Mouse (Mus musculus) right cerebral cortex, postnatal 36 days (tissue): ENCODE measurements around the gene Tmem38a.
A peak's percentile ranks its signal among the peaks of the same experiment; 100 is the strongest.

ENCODE experiments used
- DNase-seq, 2 experiments: peaks; one replicate each; pipeline ENCODE4 v3.0.0; 2022; ENCODE audit warnings: low spot score in 2 of 2, mixed read lengths in 1 of 2

Gene Tmem38a

DNA sequence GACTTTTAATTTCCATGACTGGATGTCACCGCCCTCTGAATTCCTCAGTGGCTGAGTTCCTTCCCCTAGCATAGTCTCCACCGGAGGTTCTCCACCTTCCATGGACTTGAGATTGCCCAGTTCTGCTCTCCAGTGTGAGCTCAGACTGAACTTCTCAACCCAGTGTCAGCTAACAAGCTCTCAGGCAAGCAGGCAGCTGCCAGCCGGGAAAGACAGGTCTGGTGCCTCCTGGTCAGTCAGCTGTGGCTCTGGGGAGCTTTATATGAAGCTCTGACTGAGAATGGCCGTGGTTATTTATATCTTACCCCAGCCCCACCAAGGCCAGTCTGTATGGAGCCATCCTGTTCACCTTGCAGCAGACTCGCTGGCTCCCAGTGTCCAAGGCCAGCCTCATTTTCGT, 12.5 kb downstream of the Tmem38a start:
- no peak for DNase-seq

DNA sequence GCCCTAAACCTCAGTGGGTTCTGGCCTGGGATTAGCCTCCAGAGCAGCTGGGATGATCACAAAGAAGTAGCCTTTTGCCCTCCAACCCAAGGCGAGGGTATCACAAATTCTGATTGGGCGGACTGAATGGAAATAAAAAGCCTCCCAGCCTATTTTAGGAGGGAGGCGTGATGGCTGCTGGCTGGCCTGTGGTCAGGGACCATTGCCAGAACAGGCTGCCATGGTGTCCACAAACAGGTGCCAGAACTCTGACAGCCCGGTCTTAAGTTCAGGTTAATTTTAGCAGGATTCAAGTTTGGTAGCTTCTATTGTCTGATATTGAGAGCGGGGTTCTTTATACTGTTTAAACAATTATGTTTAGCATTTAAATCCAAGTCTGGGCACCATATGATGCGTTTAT, 16.0 kb downstream of the Tmem38a start:
- DNase-seq: no peak

DNA sequence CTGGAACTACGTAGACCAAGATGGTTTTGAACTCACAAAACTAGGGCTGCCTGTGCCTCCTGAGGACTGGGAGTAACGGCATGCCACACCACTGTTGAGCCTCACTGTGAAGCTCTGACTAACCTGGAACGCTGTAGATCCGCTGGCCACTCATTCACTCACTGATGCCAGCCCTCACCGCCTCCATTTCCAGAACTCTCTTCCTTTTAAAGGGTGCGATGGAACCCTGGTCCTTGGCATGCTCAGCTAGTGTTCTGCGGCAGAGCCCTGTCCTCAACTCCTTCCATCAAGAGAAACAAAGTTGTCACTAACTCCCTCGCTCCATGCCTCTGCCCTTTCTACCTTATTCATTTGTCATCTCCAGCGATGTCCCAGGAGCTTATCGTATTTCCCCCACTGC, 17.0 kb downstream of the Tmem38a start:
- DNase-seq: peak; percentile 40 to 45

DNA sequence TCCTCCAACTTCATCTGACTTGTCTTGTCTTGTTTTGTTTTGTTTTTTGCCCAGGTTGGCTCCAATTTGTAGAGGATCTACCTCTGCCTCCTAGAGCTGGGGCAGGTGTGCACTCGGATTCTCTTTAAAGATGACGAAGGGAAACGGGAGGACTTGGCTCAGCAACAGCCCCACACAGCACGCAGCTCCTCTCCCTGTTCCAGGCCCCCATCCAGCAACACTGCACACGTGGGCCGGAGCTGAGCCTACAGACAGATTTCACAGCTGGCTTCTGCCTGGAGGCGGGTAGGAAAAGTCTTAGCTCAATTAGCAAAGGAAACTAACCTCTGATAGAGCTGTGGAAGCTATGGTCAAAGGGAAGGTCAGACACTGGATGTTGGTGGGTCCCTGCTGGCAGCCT, 17.4 kb downstream of the Tmem38a start:
- peak; percentile 82 to 86 for DNase-seq

DNA sequence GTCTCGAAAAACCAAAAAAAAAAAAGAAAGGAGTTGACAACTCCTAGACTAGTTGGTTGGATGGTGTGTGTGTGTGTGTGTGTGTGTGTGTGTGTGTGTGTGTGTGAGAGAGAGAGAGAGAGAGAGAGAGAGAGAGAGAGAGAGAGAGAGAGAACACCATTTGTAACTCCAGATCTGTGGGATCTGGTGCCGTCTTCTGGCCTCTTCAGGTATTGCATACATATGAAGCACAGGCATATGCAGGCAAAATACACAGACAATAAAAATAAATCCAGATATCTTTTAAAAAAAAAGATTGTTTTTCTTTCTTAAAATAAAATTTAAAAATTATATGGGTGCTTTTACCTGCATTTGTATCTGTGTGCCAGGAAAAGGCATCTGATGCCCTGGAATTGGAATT, 18.3 kb downstream of the Tmem38a start:
- DNase-seq: no peak
